Mouse (Mus musculus) heart, adult 2 months (tissue): ENCODE results near the gene Amz1.

Source experiments
- CTCF ChIP-seq: fragments of 200-600 bp; IDR thresholded peaks from 2 replicates; pipeline ENCODE4 v1.8.1; 2022; ENCODE audit warnings: antibody characterized with exemption, mild to moderate bottlenecking, moderate library complexity
- EP300 ChIP-seq: fragments of 200-500 bp; IDR thresholded peaks from 2 replicates; pipeline ENCODE4 v1.6.1; 2011; ENCODE audit warnings: low read depth, low read length, control low read depth; ENCODE audit not compliant: insufficient read depth
- POLR2A ChIP-seq: fragments of 200-500 bp; IDR thresholded peaks from 2 replicates; pipeline ENCODE4 v1.6.1; 2011; ENCODE audit warnings: mild to moderate bottlenecking, low read depth, low read length, control low read depth; ENCODE audit not compliant: insufficient read depth

- no peak for TF ChIP-seq CTCF
- TF ChIP-seq POLR2A: no peak
- no peak for TF ChIP-seq EP300
These were observed 29.3 kb downstream of the Amz1 start for GRCm38 (mm10) chr5:140753223-140753622.
